Mouse (Mus musculus) stomach, embryonic 15.5 days (tissue): Measurements from ENCODE around the gene Kcnc1. TPM values are rescaled to one million over a fixed set of nuclear protein-coding genes. Genes with fewer than 3 reads are reported as not detected.

Experiments
- ATAC-seq: fragments of 200-750 bp; cut with Nextera tagmentation; 2 replicates; pipeline ENCODE4 v1.8.0; 2017; ENCODE audit warnings: low read depth, moderate number of reproducible peaks, moderate TSS enrichment; ENCODE audit not compliant: insufficient read depth, low FRiP score
- H3K27ac ChIP-seq: fragments of 300-500 bp; sonication (generic); 2 replicates; pipeline ENCODE4 v1.5.1; 2015; ENCODE audit warnings: mild to moderate bottlenecking, inconsistent platforms
- H3K27me3 ChIP-seq: fragments of 300-500 bp; sonication (generic); replicated peaks from 2 replicates; pipeline ENCODE4 v1.6.1; 2015; ENCODE audit warnings: inconsistent platforms
- H3K36me3 ChIP-seq: fragments of 300-500 bp; sonication (generic); 2 replicates; pipeline ENCODE4 v1.6.1; 2015; ENCODE audit warnings: inconsistent platforms
- H3K4me1 ChIP-seq: fragments of 300-500 bp; sonication (generic); 2 replicates; pipeline ENCODE4 v1.6.1; 2015; ENCODE audit warnings: inconsistent platforms
- H3K4me2 ChIP-seq: fragments of 300-500 bp; sonication (generic); 2 replicates; pipeline ENCODE4 v1.6.1; 2015; ENCODE audit warnings: mild to moderate bottlenecking, inconsistent platforms
- H3K4me3 ChIP-seq: fragments of 300-500 bp; sonication (generic); replicated peaks from 2 replicates; pipeline ENCODE4 v1.5.1; 2015; ENCODE audit warnings: inconsistent platforms
- H3K9ac ChIP-seq: fragments of 300-500 bp; sonication (generic); 2 replicates; pipeline ENCODE4 v1.6.1; 2015; ENCODE audit warnings: inconsistent platforms
- H3K9me3 ChIP-seq: fragments of 300-500 bp; sonication (generic); 2 replicates; pipeline ENCODE4 v1.6.1; 2016; ENCODE audit warnings: inconsistent platforms
- WGBS: fragments of 180-500 bp; shearing (Covaris S2); methylation state at CpG from one replicate; pipeline ENCODE4 v1.1.7; 2015; 5-methylcytosine and 5-hydroxymethylcytosine counted together
- polyA plus RNA-seq: library from polyadenylated mRNA; unstranded; fragments of >200 nt; fragmentation: Nextera tagmentation; extraction: Ambion mirVana; gene quantifications from 2 replicates; pipeline ENCODE4 v1.2.1, GENCODE M21; 2015

Gene Kcnc1
- polyA plus RNA-seq, 1 experiment from 2014 or later: 0.87 TPM

GRCm38 (mm10) chr7:46412823-46413222 lies 16.5 kb downstream of the Kcnc1 start:
- Histone ChIP-seq H3K27me3 (no peaks in the 10 kb centered on the region), H3K9me3 (no peaks in the 10 kb centered on the region), H3K36me3 (no peaks in the 10 kb centered on the region), H3K9ac (no peak overlapping the region), H3K27ac (no peak overlapping the region), H3K4me1 (no peaks in the 10 kb centered on the region; the same call in 1 of the 2 replicates), H3K4me2 (no peak overlapping the region), H3K4me3 (no peak overlapping the region)
- no peak for ATAC-seq
- WGBS: 81% methylated on average over 5 of the region's 5 CpGs

DNA sequence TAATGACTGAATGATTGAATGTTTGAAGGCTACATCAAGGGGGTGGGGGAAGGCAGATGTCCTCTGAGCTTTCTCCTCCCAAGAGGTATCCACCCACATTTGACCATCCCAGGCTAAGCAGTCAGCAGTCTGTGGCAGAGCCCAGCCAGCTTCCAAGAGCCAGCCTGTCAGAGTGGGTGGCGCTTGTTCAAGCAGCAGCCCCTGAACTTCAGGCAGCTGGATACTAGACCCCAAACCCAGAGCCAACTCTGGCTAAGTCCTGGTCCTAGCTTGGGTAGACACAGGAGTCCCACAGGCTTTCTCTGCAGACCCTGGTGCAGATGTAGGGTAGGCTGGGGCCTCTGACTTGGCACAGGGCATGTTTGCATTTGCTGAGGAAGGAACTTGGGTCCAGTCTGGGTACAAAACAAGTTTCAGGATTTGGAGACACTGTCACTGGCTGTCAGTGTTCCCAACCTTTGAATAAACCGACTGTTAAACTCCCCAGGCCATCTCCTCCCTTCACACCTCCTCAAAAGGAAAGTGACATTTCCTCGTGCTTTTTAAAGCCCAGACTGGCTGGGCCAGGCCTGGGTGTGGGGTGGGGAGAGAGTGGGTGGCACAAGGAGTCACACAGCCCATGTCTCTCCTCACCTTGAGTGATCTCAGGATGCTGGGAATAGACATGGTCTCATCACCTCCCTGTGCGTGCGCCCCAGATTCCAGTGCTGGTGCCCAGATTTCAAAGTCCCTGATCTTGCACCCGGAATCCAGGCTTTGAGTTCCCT lies 17.8 kb downstream of the Kcnc1 start:
- Histone ChIP-seq H3K27me3 (no peaks in the 10 kb centered on the region), H3K4me3 (no peak overlapping the region), H3K9me3 (no peaks in the 10 kb centered on the region), H3K4me1 (no peaks in the 10 kb centered on the region), H3K4me2 (no peak overlapping the region), H3K27ac (no peak overlapping the region), H3K9ac (no peak overlapping the region), H3K36me3 (no peaks in the 10 kb centered on the region)
- WGBS: 57% methylated on average over 6 of the region's 6 CpGs
- no peak; the same call in 1 of the 2 replicates for ATAC-seq

DNA sequence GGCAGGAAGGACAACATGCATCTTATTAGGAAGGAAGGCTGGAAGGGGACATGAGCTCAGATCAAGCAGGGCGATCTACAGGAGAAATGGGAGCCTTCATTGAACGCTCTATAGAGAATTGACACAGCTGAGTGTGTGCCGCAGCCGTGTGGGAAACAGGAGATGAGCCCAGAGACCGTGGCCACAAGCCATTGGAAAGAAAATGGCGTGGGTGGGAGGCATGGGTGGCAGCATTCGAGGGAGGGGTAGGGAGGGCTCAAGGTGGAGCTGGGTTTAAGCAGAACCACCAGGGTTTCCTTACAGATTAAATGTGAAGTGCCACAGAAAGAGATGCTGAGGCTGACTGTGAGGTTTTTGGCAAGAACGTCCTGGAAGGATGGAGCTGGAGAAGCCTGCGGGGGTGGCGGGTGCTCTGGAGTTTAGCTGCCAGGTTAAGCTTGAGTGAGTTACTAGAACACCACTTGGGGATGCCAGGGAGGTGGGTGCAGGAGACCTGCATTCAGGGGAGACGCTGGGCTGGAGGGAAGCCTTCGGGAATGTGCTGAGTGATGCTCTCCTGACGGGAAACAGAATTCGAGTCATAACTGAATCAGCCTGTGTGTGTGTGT lies 19.6 kb downstream of the Kcnc1 start:
- no peak overlapping the region for H3K9ac ChIP-seq
- 73% methylated on average over 14 of the region's 14 CpGs for WGBS
- no peaks in the 10 kb centered on the region for H3K36me3 ChIP-seq
- H3K4me2 ChIP-seq: no peak overlapping the region
- no peaks in the 10 kb centered on the region for H3K4me1 ChIP-seq
- ATAC-seq: no peak
- H3K4me3 ChIP-seq: no peak overlapping the region
- no peaks in the 10 kb centered on the region for H3K9me3 ChIP-seq
- H3K27me3 ChIP-seq: no peaks in the 10 kb centered on the region
- H3K27ac ChIP-seq: no peak overlapping the region

GRCm38 (mm10) chr7:46417467-46417866 lies 21.2 kb downstream of the Kcnc1 start:
- Histone ChIP-seq H3K9ac (no peak overlapping the region), H3K36me3 (no peaks in the 10 kb centered on the region), H3K27me3 (no peaks in the 10 kb centered on the region), H3K9me3 (no peaks in the 10 kb centered on the region), H3K4me1 (no peaks in the 10 kb centered on the region), H3K4me3 (no peak overlapping the region), H3K4me2 (no peak overlapping the region), H3K27ac (no peak overlapping the region)
- 69% methylated on average over 7 of the region's 7 CpGs for WGBS
- no peak for ATAC-seq

- H3K4me2 ChIP-seq: no peak overlapping the region
Observed at GRCm38 (mm10) chr7:46418102-46418622, 21.9 kb downstream of the Kcnc1 start.

GRCm38 (mm10) chr7:46421535-46421934 lies 25.2 kb downstream of the Kcnc1 start:
- H3K27me3 ChIP-seq: no peaks in the 10 kb centered on the region
- no peaks in the 10 kb centered on the region for H3K36me3 ChIP-seq
- ATAC-seq: no peak
- no peaks in the 10 kb centered on the region for H3K9me3 ChIP-seq
- no peak overlapping the region for H3K4me3 ChIP-seq
- H3K27ac ChIP-seq: no peak overlapping the region
- H3K4me2 ChIP-seq: no peak overlapping the region
- H3K4me1 ChIP-seq: no peaks in the 10 kb centered on the region
- no peak overlapping the region for H3K9ac ChIP-seq
- WGBS: 31% methylated on average over 5 of the region's 5 CpGs

More at GRCm38 (mm10) chr7:46418102-46418622, 21.9 kb downstream of the Kcnc1 start:
- WGBS: 79% methylated on average over 16 of the region's 16 CpGs
- Histone ChIP-seq H3K4me3 (no peak overlapping the region), H3K9me3 (no peaks in the 10 kb centered on the region), H3K4me1 (no peaks in the 10 kb centered on the region), H3K36me3 (no peaks in the 10 kb centered on the region), H3K27me3 (no peaks in the 10 kb centered on the region), H3K9ac (no peak overlapping the region), H3K27ac (no peak overlapping the region)
- no peak for ATAC-seq

GRCm38 (mm10) chr7:46422052-46422763 lies 25.9 kb downstream of the Kcnc1 start:
- no peak for ATAC-seq
- H3K9ac ChIP-seq: no peak overlapping the region
- H3K4me1 ChIP-seq: no peaks in the 10 kb centered on the region
- no peak overlapping the region for H3K4me3 ChIP-seq
- no peaks in the 10 kb centered on the region for H3K9me3 ChIP-seq
- H3K36me3 ChIP-seq: no peaks in the 10 kb centered on the region
- whole genome bisulfite sequencing: 75% methylated on average over 8 of the region's 8 CpGs
- no peak overlapping the region for H3K4me2 ChIP-seq
- no peak overlapping the region for H3K27ac ChIP-seq
- no peaks in the 10 kb centered on the region for H3K27me3 ChIP-seq

- Histone ChIP-seq H3K36me3 (no peaks in the 10 kb centered on the region), H3K4me3 (no peak overlapping the region), H3K4me1 (no peaks in the 10 kb centered on the region), H3K27ac (no peak overlapping the region), H3K9me3 (no peaks in the 10 kb centered on the region), H3K4me2 (no peak overlapping the region), H3K9ac (no peak overlapping the region), H3K27me3 (no peaks in the 10 kb centered on the region)
- WGBS: 50% methylated on average over 17 of the region's 18 CpGs
- no peak for ATAC-seq
Observed at GRCm38 (mm10) chr7:46422764-46423412, 26.6 kb downstream of the Kcnc1 start.

DNA sequence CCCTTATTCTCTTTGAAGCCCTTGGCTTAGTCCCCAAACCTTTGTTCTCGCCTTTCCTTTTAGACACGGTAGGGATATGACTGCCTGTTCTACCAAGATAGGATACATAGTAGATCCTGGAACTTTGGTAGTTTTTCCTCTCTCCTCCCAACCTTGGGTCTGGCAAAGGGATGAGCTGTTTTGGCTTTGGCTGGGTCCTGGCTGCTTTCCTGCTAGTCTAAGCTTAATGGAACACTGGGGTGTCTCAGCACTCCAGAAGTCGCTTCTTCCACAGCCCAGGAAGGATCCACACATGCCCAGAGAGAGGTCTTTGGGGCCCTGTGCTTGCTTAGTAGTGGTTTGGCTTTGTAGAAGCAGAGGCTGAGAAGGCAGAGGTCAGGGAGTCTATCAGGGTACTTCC lies 27.7 kb downstream of the Kcnc1 start:
- ATAC-seq: no peak
- no peaks in the 10 kb centered on the region for H3K4me1 ChIP-seq
- no peaks in the 10 kb centered on the region for H3K9me3 ChIP-seq
- WGBS: 74% methylated on average over 3 of the region's 3 CpGs
- H3K36me3 ChIP-seq: no peaks in the 10 kb centered on the region
- no peak overlapping the region for H3K9ac ChIP-seq
- no peak overlapping the region for H3K4me3 ChIP-seq
- H3K27ac ChIP-seq: no peak overlapping the region
- no peak overlapping the region for H3K4me2 ChIP-seq
- no peaks in the 10 kb centered on the region for H3K27me3 ChIP-seq

GRCm38 (mm10) chr7:46425012-46425411 lies 28.7 kb downstream of the Kcnc1 start:
- no peak for ATAC-seq
- WGBS: 70% methylated on average over 4 of the region's 4 CpGs
- Histone ChIP-seq H3K4me3 (no peak overlapping the region), H3K27ac (no peak overlapping the region), H3K9ac (no peak overlapping the region), H3K9me3 (no peaks in the 10 kb centered on the region), H3K36me3 (no peaks in the 10 kb centered on the region), H3K27me3 (no peaks in the 10 kb centered on the region), H3K4me2 (no peak overlapping the region), H3K4me1 (no peaks in the 10 kb centered on the region)

DNA sequence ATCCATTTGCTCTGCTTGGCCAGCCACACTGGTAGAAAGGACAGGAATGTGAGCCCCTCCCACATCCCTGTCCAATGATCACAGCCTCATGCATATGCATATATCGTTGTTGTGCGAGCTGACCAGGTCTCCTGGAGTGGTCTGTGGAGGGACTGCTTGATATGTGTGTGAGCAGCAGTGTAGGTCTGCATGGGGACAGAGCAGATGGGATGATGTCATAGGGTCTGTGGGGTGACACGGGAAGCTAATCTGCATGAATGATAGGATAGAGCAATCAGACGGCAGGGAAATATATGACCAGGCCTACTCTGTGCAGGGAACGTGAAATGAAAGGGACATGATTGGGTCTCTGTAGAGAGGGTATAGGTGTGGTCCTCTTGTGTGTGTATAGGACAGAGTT lies 37.6 kb downstream of the Kcnc1 start:
- no peaks in the 10 kb centered on the region for H3K27me3 ChIP-seq
- no peak overlapping the region for H3K27ac ChIP-seq
- 59% methylated on average over 5 of the region's 5 CpGs for WGBS
- ATAC-seq: no peak
- H3K9me3 ChIP-seq: no peaks in the 10 kb centered on the region
- H3K9ac ChIP-seq: no peak overlapping the region
- H3K4me1 ChIP-seq: no peaks in the 10 kb centered on the region
- no peaks in the 10 kb centered on the region for H3K36me3 ChIP-seq
- H3K4me2 ChIP-seq: no peak overlapping the region
- no peak overlapping the region for H3K4me3 ChIP-seq
